Mouse (Mus musculus): ENCODE measurements around the gene Elmo1. TPM values are rescaled to one million over a fixed set of nuclear protein-coding genes. Genes with fewer than 3 reads are reported as not detected.

The Elmo1 gene
- total and polyA plus RNA-seq, 2 experiments, result 1.2 to 6.7 TPM

DNA sequence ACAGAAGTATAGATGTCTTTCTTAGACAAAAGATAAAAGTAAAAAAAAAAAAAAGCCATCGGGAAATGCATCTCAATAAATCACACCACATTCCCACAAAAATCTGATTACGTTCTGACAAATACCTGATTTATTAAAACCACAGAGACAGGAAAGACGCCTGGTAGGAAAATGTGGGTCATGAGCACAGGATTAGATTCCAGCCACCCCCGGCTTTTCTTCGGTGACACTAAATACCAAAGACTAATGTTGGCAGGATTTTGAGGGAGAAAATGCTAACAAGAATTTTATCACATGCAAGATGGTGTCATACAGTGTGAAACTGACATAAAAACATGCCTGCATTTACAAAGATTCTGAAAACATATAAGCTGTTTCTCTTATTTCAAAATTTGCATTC, 27.1 kb upstream of the Elmo1 start:
- DNase-seq (ENCODE audit: extremely low read depth, low read depth, low spot score), result no peak
- WGBS, result 82% methylated on average over 5 of the region's 5 CpGs

DNA sequence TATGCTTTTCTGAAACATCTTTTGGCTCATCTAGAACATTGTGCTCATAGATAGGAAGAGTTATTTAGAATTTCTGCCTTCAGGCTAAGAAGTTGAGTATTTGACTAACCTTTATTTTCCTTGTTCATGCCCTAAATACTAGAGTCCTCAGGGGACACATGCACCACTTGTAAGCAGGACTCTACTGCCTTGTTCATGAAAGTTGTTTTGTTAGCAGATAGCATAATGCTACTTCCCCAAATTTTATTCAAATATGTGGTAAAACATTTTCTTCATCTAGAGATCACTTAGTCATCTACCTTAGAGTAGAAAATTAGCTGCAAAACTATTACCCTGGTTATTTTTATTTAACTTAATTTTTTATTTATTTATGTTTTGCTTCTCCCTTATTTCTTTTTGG, 18.4 kb upstream of the Elmo1 start:
- Histone ChIP-seq H3K4me3 (ENCODE audit: insufficient read depth, low read depth, low read length) (no peak overlapping the region), H3K9ac (ENCODE audit: low read depth, low read length) (no peak overlapping the region), H3K36me3 (ENCODE audit: control insufficient read depth, insufficient read depth, low read length) (no peaks in the 10 kb centered on the region), H3K27me3 (ENCODE audit: control insufficient read depth, insufficient read depth, low read length) (no peaks in the 10 kb centered on the region), H3K27ac (replicated peaks; ENCODE audit: insufficient read depth, low read depth, low read length) (no peak overlapping the region), H3K79me2 (ENCODE audit: control insufficient read depth, insufficient read depth, low read length) (no peaks in the 10 kb centered on the region), H3K4me1 (ENCODE audit: control insufficient read depth, insufficient read depth, low read length) (no peaks in the 10 kb centered on the region)
- TF ChIP-seq POLR2A (IDR thresholded peaks at IDR 0.05; ENCODE audit: extremely low read depth, insufficient read depth, low read length), result no peak
- no peak for TF ChIP-seq CTCF (IDR thresholded peaks at IDR 0.05; ENCODE audit: low read depth, low read length)
- no peak for DNase-seq (ENCODE audit: extremely low read depth, low read depth, low spot score)

More for the DNA sequence above, 27.1 kb upstream of the Elmo1 start:
- H3K27me3 ChIP-seq (ENCODE audit: control insufficient read depth, insufficient read depth, low read length), result no peaks in the 10 kb centered on the region
- no peaks in the 10 kb centered on the region for H3K79me2 ChIP-seq (ENCODE audit: control insufficient read depth, insufficient read depth, low read length)
- H3K4me3 ChIP-seq (ENCODE audit: insufficient read depth, low read depth, low read length), result no peak overlapping the region
- H3K36me3 ChIP-seq (ENCODE audit: control insufficient read depth, insufficient read depth, low read length), result no peaks in the 10 kb centered on the region
- H3K4me1 ChIP-seq (ENCODE audit: control insufficient read depth, insufficient read depth, low read length), result no peaks in the 10 kb centered on the region
- TF ChIP-seq CTCF (IDR thresholded peaks at IDR 0.05; ENCODE audit: low read depth, low read length), result no peak
- no peak for TF ChIP-seq POLR2A (IDR thresholded peaks at IDR 0.05; ENCODE audit: extremely low read depth, insufficient read depth, low read length)
- H3K9ac ChIP-seq (ENCODE audit: low read depth, low read length), result no peak overlapping the region
- H3K27ac ChIP-seq (replicated peaks; ENCODE audit: insufficient read depth, low read depth, low read length), result no peak overlapping the region

DNA sequence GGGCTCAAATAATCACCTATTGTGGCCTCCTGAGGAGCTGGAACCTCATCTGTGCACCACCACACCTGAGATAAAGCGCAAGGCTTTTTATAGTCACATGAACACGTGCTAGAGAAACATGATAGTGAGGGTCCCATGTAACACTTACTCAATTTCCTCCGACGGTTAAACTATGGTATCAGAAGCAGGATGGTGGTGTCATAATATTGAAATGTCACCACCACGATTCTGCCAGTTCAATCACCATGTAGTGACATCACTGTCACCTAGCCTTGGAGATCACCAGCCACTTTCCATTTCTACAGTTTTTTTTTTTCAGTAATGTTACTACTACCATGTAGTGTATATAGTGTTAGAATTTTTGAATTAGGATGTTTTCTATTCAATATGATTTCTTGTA, 17.4 kb upstream of the Elmo1 start:
- H3K4me3 ChIP-seq (ENCODE audit: insufficient read depth, low read depth, low read length), result no peak overlapping the region
- H3K4me1 ChIP-seq (ENCODE audit: control insufficient read depth, insufficient read depth, low read length), result no peaks in the 10 kb centered on the region
- TF ChIP-seq POLR2A (IDR thresholded peaks at IDR 0.05; ENCODE audit: extremely low read depth, insufficient read depth, low read length), result no peak
- TF ChIP-seq CTCF (IDR thresholded peaks at IDR 0.05; ENCODE audit: low read depth, low read length), result no peak
- H3K9ac ChIP-seq (ENCODE audit: low read depth, low read length), result no peak overlapping the region
- no peaks in the 10 kb centered on the region for H3K79me2 ChIP-seq (ENCODE audit: control insufficient read depth, insufficient read depth, low read length)
- no peaks in the 10 kb centered on the region for H3K36me3 ChIP-seq (ENCODE audit: control insufficient read depth, insufficient read depth, low read length)
- no peak overlapping the region for H3K27ac ChIP-seq (replicated peaks; ENCODE audit: insufficient read depth, low read depth, low read length)
- 80% methylated on average over 5 of the region's 5 CpGs for WGBS
- DNase-seq (ENCODE audit: extremely low read depth, low read depth, low spot score), result no peak
- H3K27me3 ChIP-seq (ENCODE audit: control insufficient read depth, insufficient read depth, low read length), result no peaks in the 10 kb centered on the region

DNA sequence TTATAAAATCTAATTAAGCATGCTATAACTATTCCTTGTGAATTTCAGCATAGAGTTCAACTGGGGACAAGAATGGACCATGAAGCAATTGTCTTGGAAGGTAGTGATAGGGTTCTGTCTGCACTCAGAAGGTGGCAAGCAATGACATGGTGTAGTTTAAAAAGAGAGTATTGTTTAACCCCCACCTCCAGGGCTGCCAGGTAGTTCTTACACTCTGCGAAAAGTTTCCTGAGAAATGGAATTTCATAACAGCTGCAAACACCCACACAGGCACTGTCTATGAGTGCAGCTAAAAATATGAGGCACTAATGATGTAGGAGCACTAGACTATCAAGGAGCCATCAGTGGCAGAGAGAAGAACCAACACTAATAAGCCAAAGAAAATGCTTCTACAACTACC, 13.9 kb upstream of the Elmo1 start:
- DNase-seq (ENCODE audit: extremely low read depth, low read depth, low spot score), result no peak
- Histone ChIP-seq H3K27me3 (ENCODE audit: control insufficient read depth, insufficient read depth, low read length) (no peaks in the 10 kb centered on the region), H3K9ac (ENCODE audit: low read depth, low read length) (no peak overlapping the region), H3K79me2 (ENCODE audit: control insufficient read depth, insufficient read depth, low read length) (no peaks in the 10 kb centered on the region), H3K27ac (replicated peaks; ENCODE audit: insufficient read depth, low read depth, low read length) (no peak overlapping the region), H3K4me3 (ENCODE audit: insufficient read depth, low read depth, low read length) (no peak overlapping the region), H3K4me1 (ENCODE audit: control insufficient read depth, insufficient read depth, low read length) (no peaks in the 10 kb centered on the region), H3K36me3 (ENCODE audit: control insufficient read depth, insufficient read depth, low read length) (no peaks in the 10 kb centered on the region)
- TF ChIP-seq CTCF (IDR thresholded peaks at IDR 0.05; ENCODE audit: low read depth, low read length) (no peak), POLR2A (IDR thresholded peaks at IDR 0.05; ENCODE audit: extremely low read depth, insufficient read depth, low read length) (no peak)
- 89% methylated on average over 1 of the region's 1 CpGs for WGBS

DNA sequence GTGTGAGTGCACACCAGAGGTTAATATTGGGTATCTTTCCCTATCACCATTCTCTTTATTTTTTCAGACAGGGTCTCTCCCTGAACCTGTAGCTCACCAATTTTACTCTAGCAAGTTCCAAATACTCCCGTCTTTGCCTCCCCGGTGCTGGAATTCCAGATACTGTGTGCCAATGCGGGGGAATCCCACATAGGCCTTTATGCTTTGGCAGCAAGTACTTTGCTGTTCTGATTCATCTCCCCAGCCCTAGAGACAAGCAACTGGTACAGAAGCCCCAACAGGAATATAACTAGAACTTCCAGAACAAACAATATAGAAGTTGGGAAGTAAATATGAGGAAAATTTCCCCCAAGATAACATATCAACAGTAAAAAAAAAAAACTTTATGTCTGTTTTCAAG, 13.2 kb upstream of the Elmo1 start:
- no peak for DNase-seq (ENCODE audit: extremely low read depth, low read depth, low spot score)
- no peaks in the 10 kb centered on the region for H3K4me1 ChIP-seq (ENCODE audit: control insufficient read depth, insufficient read depth, low read length)
- no peak overlapping the region for H3K4me3 ChIP-seq (ENCODE audit: insufficient read depth, low read depth, low read length)
- H3K27ac ChIP-seq (replicated peaks; ENCODE audit: insufficient read depth, low read depth, low read length), result no peak overlapping the region
- no peaks in the 10 kb centered on the region for H3K27me3 ChIP-seq (ENCODE audit: control insufficient read depth, insufficient read depth, low read length)
- H3K9ac ChIP-seq (ENCODE audit: low read depth, low read length), result no peak overlapping the region
- no peaks in the 10 kb centered on the region for H3K36me3 ChIP-seq (ENCODE audit: control insufficient read depth, insufficient read depth, low read length)
- TF ChIP-seq POLR2A (IDR thresholded peaks at IDR 0.05; ENCODE audit: extremely low read depth, insufficient read depth, low read length), result no peak
- no peak for TF ChIP-seq CTCF (IDR thresholded peaks at IDR 0.05; ENCODE audit: low read depth, low read length)
- H3K79me2 ChIP-seq (ENCODE audit: control insufficient read depth, insufficient read depth, low read length), result no peaks in the 10 kb centered on the region
- WGBS, result 84% methylated on average over 3 of the region's 3 CpGs

DNA sequence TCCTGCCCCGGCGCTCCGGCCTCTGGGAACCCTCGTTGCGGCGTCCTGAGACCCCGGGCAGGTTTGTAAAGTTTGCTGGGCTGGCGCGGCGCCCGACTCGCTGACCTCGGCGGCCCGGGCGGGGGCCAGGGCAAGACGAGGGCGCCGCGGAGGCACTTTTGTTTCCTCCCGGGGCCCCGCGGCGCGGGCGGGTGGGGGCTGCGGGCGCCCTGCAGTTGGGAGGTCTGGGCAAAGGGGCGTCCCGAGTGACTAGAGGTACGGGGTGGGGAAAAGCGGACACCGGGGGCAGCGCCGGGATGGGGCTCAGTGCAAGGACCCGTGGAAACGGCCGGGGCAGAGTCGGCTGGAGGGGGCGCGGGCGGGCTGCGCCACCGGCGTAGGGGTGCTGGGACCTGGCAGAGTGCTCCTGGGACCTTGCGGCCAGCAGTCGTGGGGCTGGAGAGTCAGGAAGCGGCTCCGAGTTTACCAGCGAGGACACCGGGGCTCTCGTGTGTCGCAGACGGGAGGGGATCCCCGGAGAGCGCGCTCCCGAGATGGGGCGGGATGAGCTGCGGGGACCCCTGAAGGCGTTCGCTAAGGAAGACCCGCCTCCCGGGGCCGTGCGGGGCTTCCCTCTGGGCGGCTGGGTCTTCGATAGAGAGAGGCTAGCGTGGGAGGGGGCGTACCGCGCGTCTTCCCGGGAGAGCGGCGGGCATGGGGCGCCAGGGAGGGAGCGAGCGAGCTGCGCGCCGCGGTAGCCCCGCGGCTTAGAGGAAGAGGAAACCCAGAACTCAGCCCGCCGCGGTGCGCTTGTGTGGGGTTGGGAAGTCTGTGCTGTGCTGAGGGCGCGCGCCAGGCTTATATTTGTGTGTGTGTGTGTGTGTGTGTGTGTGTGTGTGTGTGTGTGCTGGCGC, 561 bp downstream of the Elmo1 start:
- TF ChIP-seq CTCF (IDR thresholded peaks at IDR 0.05; ENCODE audit: low read depth, low read length), result no peak
- TF ChIP-seq POLR2A (IDR thresholded peaks at IDR 0.05; ENCODE audit: extremely low read depth, insufficient read depth, low read length), result 0 out of 2 replicates have a peak, but pooled peaks have one; percentile 28
- under 1% methylated on average over 91 of the region's 93 CpGs for WGBS
- peak overlapping the region; percentile 28; the same call in 1 of the 2 replicates for H3K27ac ChIP-seq (replicated peaks; ENCODE audit: insufficient read depth, low read depth, low read length)
- H3K4me1 ChIP-seq (ENCODE audit: control insufficient read depth, insufficient read depth, low read length), result no peaks in the 10 kb centered on the region
- H3K36me3 ChIP-seq (ENCODE audit: control insufficient read depth, insufficient read depth, low read length), result no peaks in the 10 kb centered on the region
- peak overlapping the region; percentile 68 for H3K4me3 ChIP-seq (ENCODE audit: insufficient read depth, low read depth, low read length)
- H3K9ac ChIP-seq (ENCODE audit: low read depth, low read length), result peak overlapping the region; percentile 73
- DNase-seq (ENCODE audit: extremely low read depth, low read depth, low spot score), result no peak
- H3K27me3 ChIP-seq (ENCODE audit: control insufficient read depth, insufficient read depth, low read length), result no peaks in the 10 kb centered on the region
- H3K79me2 ChIP-seq (ENCODE audit: control insufficient read depth, insufficient read depth, low read length), result no peaks in the 10 kb centered on the region

Data from liver, adult 2 months (tissue).